Mouse (Mus musculus) forebrain, embryonic 14.5 days (tissue): ENCODE measurements around the gene Tmem216. TPM values are rescaled to one million over a fixed set of nuclear protein-coding genes. Genes with fewer than 3 reads are reported as not detected.

ENCODE experiments used
- ATAC-seq: fragments of 200-750 bp; cut with Nextera tagmentation; 2 replicates; pipeline ENCODE4 v1.8.0; 2017; ENCODE audit warnings: mild to moderate bottlenecking, moderate library complexity
- DNase-seq: peaks from one replicate; pipeline ENCODE4 v3.0.0-alpha.2; 2015; ENCODE audit warnings: low spot score
- H3K27ac ChIP-seq: fragments of 300-500 bp; sonication (generic); 2 replicates; pipeline ENCODE4 v1.5.1; 2014; ENCODE audit warnings: low read depth, mild to moderate bottlenecking, control low read depth, low read length, moderate library complexity
- H3K27me3 ChIP-seq: fragments of 300-500 bp; sonication (generic); replicated peaks from 2 replicates; pipeline ENCODE4 v1.6.1; 2014; ENCODE audit warnings: low read length, control low read depth, mixed read lengths; ENCODE audit not compliant: control insufficient read depth, insufficient read depth
- H3K36me3 ChIP-seq: fragments of 300-500 bp; sonication (generic); 2 replicates; pipeline ENCODE4 v1.6.1; 2014; ENCODE audit warnings: low read length, control low read depth; ENCODE audit not compliant: control insufficient read depth, insufficient read depth
- H3K4me1 ChIP-seq: fragments of 300-500 bp; sonication (generic); 2 replicates; pipeline ENCODE4 v1.6.1; 2014; ENCODE audit warnings: antibody characterized with exemption, low read length, control low read depth; ENCODE audit not compliant: control insufficient read depth, insufficient read depth
- H3K4me2 ChIP-seq: fragments of 300-500 bp; sonication (generic); 2 replicates; pipeline ENCODE4 v1.6.1; 2014; ENCODE audit warnings: mild to moderate bottlenecking, control low read depth, low read length
- H3K4me3 ChIP-seq: fragments of 300-500 bp; sonication (generic); 2 replicates; pipeline ENCODE4 v1.5.1; 2014; ENCODE audit warnings: low read depth, low read length, control low read depth
- H3K9ac ChIP-seq: fragments of 300-500 bp; sonication (generic); 2 replicates; pipeline ENCODE4 v1.6.1; 2014; ENCODE audit warnings: mild to moderate bottlenecking, low read length, control low read depth, moderate library complexity
- H3K9me3 ChIP-seq: fragments of 300-500 bp; sonication (generic); replicated peaks from 2 replicates; pipeline ENCODE4 v1.6.1; 2016; ENCODE audit warnings: low read length, control low read depth, mixed read lengths; ENCODE audit not compliant: control insufficient read depth
- WGBS: fragments of 180-500 bp; shearing (Covaris S2); extraction: QIAGEN DNeasy Blood & Tissue Kit; methylation state at CpG from one replicate; pipeline ENCODE4 v1.1.7; 2014; 5-methylcytosine and 5-hydroxymethylcytosine counted together
- polyA plus RNA-seq: library from polyadenylated mRNA; unstranded; fragments of >200 nt; fragmentation: Nextera tagmentation; extraction: Ambion mirVana; gene quantifications from 2 replicates; pipeline ENCODE4 v1.2.1, GENCODE M21; 2014

The Tmem216 gene
- polyA plus RNA-seq, 1 experiment from 2014 or later, result 70.1 TPM

DNA sequence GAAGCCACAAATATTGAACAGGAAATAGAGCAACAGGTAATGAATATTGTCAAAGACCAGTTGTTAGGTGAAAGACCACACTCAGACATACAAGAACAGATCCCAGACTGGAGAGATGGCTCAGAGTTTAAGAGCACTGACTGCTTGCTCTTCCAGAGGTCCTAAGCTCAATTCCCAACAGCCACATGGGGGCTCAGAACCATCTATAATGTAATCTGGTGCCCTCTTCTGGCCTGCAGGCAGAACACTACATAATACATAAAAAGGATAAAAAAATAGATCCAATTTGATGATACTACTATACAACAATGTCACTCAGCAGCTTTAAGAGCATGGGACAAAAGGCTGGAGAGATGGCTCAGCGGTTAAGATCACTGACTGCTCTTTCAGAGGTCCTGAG lies 35.7 kb downstream of the Tmem216 start:
- Histone ChIP-seq H3K36me3 (peaks cover 18% of the 10 kb centered on the region), H3K27ac (no peak overlapping the region), H3K4me2 (no peak overlapping the region), H3K9ac (no peak overlapping the region), H3K9me3 (no peaks in the 10 kb centered on the region), H3K4me1 (peaks cover 4% of the 10 kb centered on the region; the same call in 1 of the 2 replicates), H3K4me3 (no peak overlapping the region), H3K27me3 (no peaks in the 10 kb centered on the region)
- no peak for ATAC-seq
- peak; percentile 51 for DNase-seq
- 38% methylated on average over 1 of the region's 1 CpGs for WGBS

GRCm38 (mm10) chr19:10510759-10511330 lies 45.2 kb downstream of the Tmem216 start:
- Histone ChIP-seq H3K27me3 (no peaks in the 10 kb centered on the region), H3K4me2 (no peak overlapping the region), H3K27ac (no peak overlapping the region), H3K4me1 (no peaks in the 10 kb centered on the region), H3K9ac (no peak overlapping the region), H3K36me3 (peaks cover 40% of the 10 kb centered on the region), H3K4me3 (no peak overlapping the region), H3K9me3 (no peaks in the 10 kb centered on the region)
- 79% methylated on average over 6 of the region's 6 CpGs for WGBS
- DNase-seq, result no peak
- no peak for ATAC-seq

DNA sequence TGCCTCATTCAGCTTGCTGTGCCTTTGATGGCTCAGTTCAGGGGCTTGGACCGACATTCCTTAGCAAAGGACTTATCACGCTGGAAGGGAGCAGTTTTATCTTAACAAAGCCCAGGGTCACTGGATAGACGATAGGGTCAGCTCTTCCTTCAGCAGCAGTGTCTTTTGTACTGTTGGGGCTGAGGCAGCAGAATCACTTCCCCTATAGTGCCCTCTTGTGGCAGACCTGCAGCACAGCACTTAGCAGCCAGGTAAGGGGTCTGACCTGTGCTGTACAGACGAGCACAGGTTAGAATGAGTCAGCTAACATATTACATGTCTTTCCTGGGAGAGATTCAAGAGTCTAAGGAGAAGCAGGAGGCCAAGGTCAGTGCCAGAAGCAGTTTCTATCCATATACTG lies 53.5 kb downstream of the Tmem216 start:
- peak; percentile 77 for ATAC-seq
- WGBS, result 4% methylated on average over 4 of the region's 4 CpGs
- Histone ChIP-seq H3K27ac (no peak overlapping the region), H3K9me3 (no peaks in the 10 kb centered on the region), H3K27me3 (no peaks in the 10 kb centered on the region), H3K4me1 (no peaks in the 10 kb centered on the region), H3K9ac (no peak overlapping the region), H3K4me3 (no peak overlapping the region), H3K36me3 (peaks cover 58% of the 10 kb centered on the region), H3K4me2 (no peak overlapping the region)
- peak; percentile 71 for DNase-seq

DNA sequence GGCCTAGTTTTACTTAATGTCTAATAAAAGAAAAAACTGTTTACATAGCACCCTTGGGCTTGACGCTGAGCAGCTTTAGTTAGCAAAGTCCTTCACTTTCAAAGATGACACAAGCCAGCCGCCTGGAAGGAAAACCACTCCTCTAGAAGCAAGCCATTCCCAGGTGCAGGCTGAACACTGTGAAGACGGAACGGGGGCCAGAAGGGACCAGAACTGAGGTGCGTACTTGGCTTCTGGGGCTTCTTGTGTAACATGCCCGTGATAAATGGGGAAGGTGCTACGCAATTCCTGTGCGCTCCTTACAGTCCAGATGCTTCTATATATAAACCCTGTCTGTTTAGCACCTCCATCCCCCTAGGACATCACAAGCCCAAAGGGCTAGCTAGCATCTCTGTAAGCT lies 55.5 kb downstream of the Tmem216 start:
- WGBS, result 94% methylated on average over 8 of the region's 8 CpGs
- no peaks in the 10 kb centered on the region for H3K27me3 ChIP-seq
- H3K27ac ChIP-seq, result no peak overlapping the region
- ATAC-seq (no peak), DNase-seq (no peak)
- H3K36me3 ChIP-seq, result peaks cover 45% of the 10 kb centered on the region
- H3K9ac ChIP-seq, result no peak overlapping the region
- no peak overlapping the region for H3K4me3 ChIP-seq
- H3K4me1 ChIP-seq, result no peaks in the 10 kb centered on the region
- no peak overlapping the region for H3K4me2 ChIP-seq
- H3K9me3 ChIP-seq, result no peaks in the 10 kb centered on the region

GRCm38 (mm10) chr19:10497512-10498160 lies 58.4 kb downstream of the Tmem216 start:
- 69% methylated on average over 8 of the region's 8 CpGs for WGBS
- peaks cover 29% of the 10 kb centered on the region for H3K36me3 ChIP-seq
- H3K4me3 ChIP-seq, result no peak overlapping the region
- no peak overlapping the region for H3K4me2 ChIP-seq
- ATAC-seq (no peak), DNase-seq (no peak)
- H3K9ac ChIP-seq, result no peak overlapping the region
- no peaks in the 10 kb centered on the region for H3K27me3 ChIP-seq
- H3K4me1 ChIP-seq, result no peaks in the 10 kb centered on the region
- H3K9me3 ChIP-seq, result no peaks in the 10 kb centered on the region
- H3K27ac ChIP-seq, result no peak overlapping the region

DNA sequence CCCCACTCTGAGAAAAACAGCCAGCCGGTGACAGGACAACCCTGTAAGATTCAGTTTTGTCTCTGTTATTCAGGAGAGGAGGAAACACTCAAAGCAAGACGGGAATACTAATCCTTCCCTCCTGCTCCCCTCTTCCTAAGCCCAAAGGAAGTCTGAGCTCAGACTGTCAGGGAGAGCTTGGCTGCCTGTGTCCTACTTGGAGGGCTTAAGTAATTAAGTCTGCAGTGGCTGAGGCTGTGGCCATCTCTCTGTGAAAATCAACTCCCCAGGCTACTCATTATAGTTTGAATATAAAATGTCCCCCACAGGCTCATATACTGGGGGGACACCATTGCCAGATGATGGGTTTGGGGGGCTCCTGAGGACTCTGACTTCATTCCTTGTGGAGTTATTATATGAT lies 59.1 kb downstream of the Tmem216 start:
- DNase-seq, result no peak
- Histone ChIP-seq H3K4me3 (no peak overlapping the region), H3K9ac (no peak overlapping the region), H3K4me2 (no peak overlapping the region), H3K27ac (no peak overlapping the region), H3K27me3 (no peaks in the 10 kb centered on the region), H3K9me3 (no peaks in the 10 kb centered on the region), H3K4me1 (no peaks in the 10 kb centered on the region), H3K36me3 (peaks cover 28% of the 10 kb centered on the region)
- WGBS, result 53% methylated on average over 2 of the region's 2 CpGs
- no peak for ATAC-seq

GRCm38 (mm10) chr19:10495670-10496069 lies 60.4 kb downstream of the Tmem216 start:
- peaks cover 15% of the 10 kb centered on the region for H3K36me3 ChIP-seq
- H3K27me3 ChIP-seq, result no peaks in the 10 kb centered on the region
- ATAC-seq (no peak), DNase-seq (no peak)
- no peaks in the 10 kb centered on the region for H3K4me1 ChIP-seq
- no peaks in the 10 kb centered on the region for H3K9me3 ChIP-seq
- 88% methylated on average over 1 of the region's 1 CpGs for WGBS
- H3K4me2 ChIP-seq, result no peak overlapping the region
- H3K9ac ChIP-seq, result no peak overlapping the region
- H3K4me3 ChIP-seq, result no peak overlapping the region
- H3K27ac ChIP-seq, result no peak overlapping the region

DNA sequence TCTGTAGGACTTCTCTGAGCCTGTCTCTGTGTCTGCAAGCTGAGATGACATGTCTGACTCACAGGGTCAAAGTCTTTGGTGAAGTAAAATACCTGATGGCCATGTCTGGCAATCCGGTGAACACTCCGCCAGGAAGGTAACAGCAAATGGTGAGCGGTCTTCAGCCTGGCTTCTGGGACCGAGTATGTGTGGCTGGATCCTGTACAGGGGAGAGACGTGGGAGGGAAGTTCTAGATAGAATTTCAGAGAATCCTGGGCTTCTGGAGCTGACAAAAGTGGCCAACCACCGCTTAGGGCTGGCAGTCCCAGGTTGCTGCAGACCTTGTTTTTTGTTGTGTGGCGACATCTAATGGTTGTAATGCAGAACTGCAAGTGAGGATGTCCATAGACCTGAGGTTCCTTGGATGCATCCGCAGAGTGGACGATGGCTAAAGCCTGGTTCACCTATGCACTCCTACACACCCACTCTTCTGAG lies 69.7 kb downstream of the Tmem216 start:
- Histone ChIP-seq H3K27ac (no peak overlapping the region), H3K4me3 (no peak overlapping the region), H3K9me3 (no peaks in the 10 kb centered on the region), H3K9ac (no peak overlapping the region), H3K4me2 (no peak overlapping the region), H3K4me1 (no peaks in the 10 kb centered on the region), H3K27me3 (no peaks in the 10 kb centered on the region), H3K36me3 (no peaks in the 10 kb centered on the region)
- ATAC-seq (peak; percentile 83), DNase-seq (peak; percentile 87)
- WGBS, result 25% methylated on average over 9 of the region's 9 CpGs
